Mouse (Mus musculus): ENCODE measurements around the gene Limk1. TPM values are rescaled to one million over a fixed set of nuclear protein-coding genes. Genes with fewer than 3 reads are reported as not detected.
A peak's percentile ranks its signal among the peaks of the same experiment; 100 is the strongest.

Limk1 gene
- polyA plus RNA-seq, 1 experiment from 2014 or later, result 0.99 TPM

DNA sequence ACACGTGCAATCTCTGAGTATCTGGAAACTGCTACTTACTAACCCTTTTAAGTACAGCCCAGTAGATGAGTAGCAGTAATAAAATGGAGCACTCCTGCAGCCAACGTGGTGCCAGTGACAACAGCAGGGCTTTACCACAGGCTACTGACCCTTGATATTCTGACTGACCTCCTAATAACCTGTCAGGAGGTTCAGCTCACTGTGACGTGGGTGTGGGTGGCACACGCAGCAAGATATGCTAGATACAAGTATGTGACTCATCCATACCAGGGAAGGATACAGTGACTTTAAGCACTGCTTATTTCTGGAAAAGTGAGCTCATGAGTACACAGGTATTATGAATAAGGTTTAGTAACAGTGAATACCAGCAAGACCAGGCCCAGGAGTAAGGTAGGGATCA, 58.9 kb downstream of the Limk1 start:
- Histone ChIP-seq H3K36me3 (ENCODE audit: control insufficient read depth, insufficient read depth) (peaks cover 43% of the 10 kb centered on the region), H3K4me2 (ENCODE audit: low read depth, low read length) (no peak overlapping the region), H3K4me3 (ENCODE audit: low read depth, low read length) (no peak overlapping the region), H3K9ac (ENCODE audit: low read depth, low read length) (no peak overlapping the region), H3K9me3 (replicated peaks; ENCODE audit: control insufficient read depth, low read length) (no peaks in the 10 kb centered on the region), H3K27ac (ENCODE audit: low read length) (no peak overlapping the region), H3K4me1 (ENCODE audit: control insufficient read depth, low read depth, low read length) (no peaks in the 10 kb centered on the region; the same call in 1 of the 2 replicates), H3K27me3 (ENCODE audit: control insufficient read depth, insufficient read depth, low read depth, low read length) (no peaks in the 10 kb centered on the region)
- WGBS (ENCODE audit: insufficient replicate concordance), result 53% methylated on average over 4 of the region's 4 CpGs
- ATAC-seq (ENCODE audit: low read depth), result no peak

- ATAC-seq (ENCODE audit: low read depth), result no peak
- Histone ChIP-seq H3K4me2 (ENCODE audit: low read depth, low read length) (no peak overlapping the region), H3K4me3 (ENCODE audit: low read depth, low read length) (no peak overlapping the region), H3K9ac (ENCODE audit: low read depth, low read length) (no peak overlapping the region), H3K27me3 (ENCODE audit: control insufficient read depth, insufficient read depth, low read depth, low read length) (no peaks in the 10 kb centered on the region), H3K9me3 (replicated peaks; ENCODE audit: control insufficient read depth, low read length) (no peaks in the 10 kb centered on the region), H3K36me3 (ENCODE audit: control insufficient read depth, insufficient read depth) (peaks cover 78% of the 10 kb centered on the region), H3K27ac (ENCODE audit: low read length) (no peak overlapping the region), H3K4me1 (ENCODE audit: control insufficient read depth, low read depth, low read length) (no peaks in the 10 kb centered on the region)
- 85% methylated on average over 2 of the region's 2 CpGs for WGBS (ENCODE audit: insufficient replicate concordance)
Observed at GRCm38 (mm10) chr5:134622069-134622468, 66.3 kb downstream of the Limk1 start.

GRCm38 (mm10) chr5:134621099-134621640, 67.2 kb downstream of the Limk1 start:
- 86% methylated on average over 16 of the region's 16 CpGs for WGBS (ENCODE audit: insufficient replicate concordance)
- H3K36me3 ChIP-seq (ENCODE audit: control insufficient read depth, insufficient read depth), result peaks cover 69% of the 10 kb centered on the region
- ATAC-seq (ENCODE audit: low read depth), result no peak

DNA sequence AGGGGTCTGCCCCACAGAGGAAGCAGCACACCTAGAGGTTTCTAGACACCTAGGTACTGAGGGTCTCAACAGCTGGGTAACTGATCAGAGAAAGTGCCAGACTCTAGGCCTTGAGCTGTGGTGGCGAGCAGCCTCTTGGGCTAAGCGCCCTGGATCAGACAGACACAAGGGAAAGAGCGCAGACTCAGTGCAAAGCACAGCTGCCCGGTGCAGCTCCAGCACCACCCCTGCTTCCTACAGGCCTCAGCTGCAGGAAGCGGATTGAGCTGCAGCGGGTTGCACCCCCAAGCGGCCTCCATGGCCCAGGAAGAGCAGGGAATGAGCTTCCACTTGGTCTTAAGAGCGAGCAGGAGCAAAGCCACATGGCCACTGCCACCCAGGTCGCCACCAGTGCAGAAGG, 67.9 kb downstream of the Limk1 start:
- no peak overlapping the region for H3K4me3 ChIP-seq (ENCODE audit: low read depth, low read length)
- peaks cover 62% of the 10 kb centered on the region for H3K36me3 ChIP-seq (ENCODE audit: control insufficient read depth, insufficient read depth)
- no peaks in the 10 kb centered on the region for H3K4me1 ChIP-seq (ENCODE audit: control insufficient read depth, low read depth, low read length)
- no peak overlapping the region for H3K9ac ChIP-seq (ENCODE audit: low read depth, low read length)
- H3K27me3 ChIP-seq (ENCODE audit: control insufficient read depth, insufficient read depth, low read depth, low read length), result no peaks in the 10 kb centered on the region
- no peaks in the 10 kb centered on the region for H3K9me3 ChIP-seq (replicated peaks; ENCODE audit: control insufficient read depth, low read length)
- H3K4me2 ChIP-seq (ENCODE audit: low read depth, low read length), result no peak overlapping the region
- no peak overlapping the region for H3K27ac ChIP-seq (ENCODE audit: low read length)
- WGBS (ENCODE audit: insufficient replicate concordance), result 87% methylated on average over 9 of the region's 9 CpGs
- no peak for ATAC-seq (ENCODE audit: low read depth)

More at GRCm38 (mm10) chr5:134621099-134621640, 67.2 kb downstream of the Limk1 start:
- Histone ChIP-seq H3K4me2 (ENCODE audit: low read depth, low read length) (no peak overlapping the region), H3K27ac (ENCODE audit: low read length) (no peak overlapping the region), H3K9me3 (replicated peaks; ENCODE audit: control insufficient read depth, low read length) (no peaks in the 10 kb centered on the region), H3K9ac (ENCODE audit: low read depth, low read length) (no peak overlapping the region), H3K4me3 (ENCODE audit: low read depth, low read length) (no peak overlapping the region), H3K4me1 (ENCODE audit: control insufficient read depth, low read depth, low read length) (no peaks in the 10 kb centered on the region), H3K27me3 (ENCODE audit: control insufficient read depth, insufficient read depth, low read depth, low read length) (no peaks in the 10 kb centered on the region)

- Histone ChIP-seq H3K9me3 (replicated peaks; ENCODE audit: control insufficient read depth, low read length) (no peaks in the 10 kb centered on the region), H3K27me3 (ENCODE audit: control insufficient read depth, insufficient read depth, low read depth, low read length) (no peaks in the 10 kb centered on the region), H3K4me1 (ENCODE audit: control insufficient read depth, low read depth, low read length) (no peaks in the 10 kb centered on the region; the same call in 1 of the 2 replicates), H3K9ac (ENCODE audit: low read depth, low read length) (no peak overlapping the region), H3K4me2 (ENCODE audit: low read depth, low read length) (no peak overlapping the region), H3K36me3 (ENCODE audit: control insufficient read depth, insufficient read depth) (peaks cover 31% of the 10 kb centered on the region), H3K27ac (ENCODE audit: low read length) (no peak overlapping the region), H3K4me3 (ENCODE audit: low read depth, low read length) (no peak overlapping the region)
- WGBS (ENCODE audit: insufficient replicate concordance), result 26% methylated on average over 3 of the region's 3 CpGs
- peak; percentile 49 for ATAC-seq (ENCODE audit: low read depth)
Observed at GRCm38 (mm10) chr5:134617071-134617470, 71.3 kb downstream of the Limk1 start.

GRCm38 (mm10) chr5:134615780-134616179, 72.6 kb downstream of the Limk1 start:
- H3K9me3 ChIP-seq (replicated peaks; ENCODE audit: control insufficient read depth, low read length), result no peaks in the 10 kb centered on the region
- H3K27ac ChIP-seq (ENCODE audit: low read length), result no peak overlapping the region
- H3K36me3 ChIP-seq (ENCODE audit: control insufficient read depth, insufficient read depth), result peaks cover 18% of the 10 kb centered on the region
- no peak overlapping the region for H3K9ac ChIP-seq (ENCODE audit: low read depth, low read length)
- H3K4me2 ChIP-seq (ENCODE audit: low read depth, low read length), result no peak overlapping the region
- WGBS (ENCODE audit: insufficient replicate concordance), result 61% methylated on average over 4 of the region's 4 CpGs
- H3K27me3 ChIP-seq (ENCODE audit: control insufficient read depth, insufficient read depth, low read depth, low read length), result no peaks in the 10 kb centered on the region
- H3K4me1 ChIP-seq (ENCODE audit: control insufficient read depth, low read depth, low read length), result no peaks in the 10 kb centered on the region; the same call in 1 of the 2 replicates
- no peak for ATAC-seq (ENCODE audit: low read depth)
- no peak overlapping the region for H3K4me3 ChIP-seq (ENCODE audit: low read depth, low read length)

DNA sequence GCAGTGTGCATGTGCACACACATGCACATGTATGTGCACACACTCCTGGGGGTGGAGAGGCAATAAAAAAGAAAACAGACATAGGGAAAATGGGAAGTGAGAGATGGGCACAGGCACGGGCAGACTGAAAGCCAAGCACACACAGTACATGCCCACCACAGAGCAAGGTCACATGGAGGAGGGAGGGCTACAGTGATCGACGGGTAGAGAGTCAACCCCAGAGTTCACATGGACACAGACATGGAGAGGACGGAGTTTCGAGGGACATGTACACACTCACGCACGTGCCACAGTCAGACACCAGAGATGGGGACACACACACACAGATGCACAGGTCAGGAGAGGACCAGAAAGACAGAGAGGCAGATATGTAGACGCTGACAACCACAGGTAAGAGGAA, 73.0 kb downstream of the Limk1 start:
- H3K4me3 ChIP-seq (ENCODE audit: low read depth, low read length), result no peak overlapping the region
- no peak overlapping the region for H3K27ac ChIP-seq (ENCODE audit: low read length)
- no peaks in the 10 kb centered on the region for H3K27me3 ChIP-seq (ENCODE audit: control insufficient read depth, insufficient read depth, low read depth, low read length)
- no peaks in the 10 kb centered on the region; the same call in 1 of the 2 replicates for H3K4me1 ChIP-seq (ENCODE audit: control insufficient read depth, low read depth, low read length)
- 66% methylated on average over 8 of the region's 8 CpGs for WGBS (ENCODE audit: insufficient replicate concordance)
- H3K9me3 ChIP-seq (replicated peaks; ENCODE audit: control insufficient read depth, low read length), result no peaks in the 10 kb centered on the region
- ATAC-seq (ENCODE audit: low read depth), result no peak
- H3K36me3 ChIP-seq (ENCODE audit: control insufficient read depth, insufficient read depth), result peaks cover 16% of the 10 kb centered on the region
- no peak overlapping the region for H3K9ac ChIP-seq (ENCODE audit: low read depth, low read length)
- no peak overlapping the region for H3K4me2 ChIP-seq (ENCODE audit: low read depth, low read length)

DNA sequence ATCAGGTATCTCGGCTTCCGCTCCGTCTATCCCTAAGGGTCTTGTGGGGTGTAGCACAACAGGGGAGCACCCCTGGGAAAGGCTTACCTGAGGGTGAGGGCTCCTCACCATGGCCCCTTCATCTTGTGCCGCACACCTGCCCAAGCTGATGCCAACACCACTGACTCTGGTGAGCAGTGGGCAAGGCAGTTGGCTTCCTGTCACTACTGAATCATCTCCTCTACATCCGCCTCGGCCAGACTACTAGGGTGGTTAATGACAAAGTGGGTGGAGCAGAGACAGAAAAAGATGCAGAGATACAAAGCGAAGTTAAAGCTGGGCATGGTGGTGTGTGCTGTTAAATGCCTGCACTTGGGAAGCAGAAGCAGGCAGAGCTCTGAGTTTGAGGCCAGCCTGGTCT, 73.6 kb downstream of the Limk1 start, which contains the start of gene Lat2:
Gene Lat2 (minus strand): TSS at position 224 of the 400 bp plus-strand sequence.
- Histone ChIP-seq H3K27me3 (ENCODE audit: control insufficient read depth, insufficient read depth, low read depth, low read length) (no peaks in the 10 kb centered on the region), H3K4me1 (ENCODE audit: control insufficient read depth, low read depth, low read length) (no peaks in the 10 kb centered on the region; the same call in 1 of the 2 replicates), H3K9ac (ENCODE audit: low read depth, low read length) (no peak within 1 kb of the TSS), H3K9me3 (replicated peaks; ENCODE audit: control insufficient read depth, low read length) (no peaks in the 10 kb centered on the region), H3K27ac (ENCODE audit: low read length) (no peak within 1 kb of the TSS), H3K4me2 (ENCODE audit: low read depth, low read length) (no peak within 1 kb of the TSS), H3K4me3 (ENCODE audit: low read depth, low read length) (no peak within 1 kb of the TSS), H3K36me3 (ENCODE audit: control insufficient read depth, insufficient read depth) (peaks cover 11% of the 10 kb centered on the region)
- WGBS (ENCODE audit: insufficient replicate concordance), result 60% methylated on average over 7 of the region's 7 CpGs
- ATAC-seq (ENCODE audit: low read depth), result no peak

- Histone ChIP-seq H3K9me3 (replicated peaks; ENCODE audit: control insufficient read depth, low read length) (no peaks in the 10 kb centered on the region), H3K9ac (ENCODE audit: low read depth, low read length) (no peak overlapping the region), H3K27me3 (ENCODE audit: control insufficient read depth, insufficient read depth, low read depth, low read length) (no peaks in the 10 kb centered on the region), H3K4me1 (ENCODE audit: control insufficient read depth, low read depth, low read length) (no peaks in the 10 kb centered on the region; the same call in 1 of the 2 replicates), H3K4me2 (ENCODE audit: low read depth, low read length) (no peak overlapping the region), H3K36me3 (ENCODE audit: control insufficient read depth, insufficient read depth) (peaks cover 6% of the 10 kb centered on the region), H3K4me3 (ENCODE audit: low read depth, low read length) (no peak overlapping the region), H3K27ac (ENCODE audit: low read length) (no peak overlapping the region)
- 79% methylated on average over 8 of the region's 8 CpGs for WGBS (ENCODE audit: insufficient replicate concordance)
- ATAC-seq (ENCODE audit: low read depth), result no peak
Observed at GRCm38 (mm10) chr5:134614296-134614695, 74.1 kb downstream of the Limk1 start.
